Mouse (Mus musculus) small intestine, adult 2 months (tissue): ENCODE measurements at regions not wholly inside any gene's neighbourhood (a gene's known extent, or its start where the extent isn't known, plus 50 kb on each side); places are given as distances from the start of the nearest gene placed in this dataset.
"Not testable (repeated sequence)": the region's sequence is repeated elsewhere in the genome, so short reads cannot be mapped to it uniquely, and the experiment has no call there.

Experiments used
- H3K27ac ChIP-seq: fragments of 200-500 bp; 2 replicates; pipeline ENCODE4 v1.5.1; 2012; ENCODE audit warnings: low read depth, low read length, control low read depth, inconsistent platforms; ENCODE audit not compliant: insufficient read depth
- H3K27me3 ChIP-seq: fragments of 200-500 bp; 2 replicates; pipeline ENCODE4 v1.6.1; 2012; ENCODE audit warnings: mild to moderate bottlenecking, moderate library complexity, low read length, inconsistent platforms; ENCODE audit not compliant: control insufficient read depth, insufficient read depth
- H3K36me3 ChIP-seq: fragments of 200-500 bp; 2 replicates; pipeline ENCODE4 v1.6.1; 2012; ENCODE audit warnings: mild to moderate bottlenecking, low read length, control low read depth, inconsistent platforms; ENCODE audit not compliant: control insufficient read depth, insufficient read depth
- H3K4me1 ChIP-seq: fragments of 200-500 bp; 2 replicates; pipeline ENCODE4 v1.6.1; 2012; ENCODE audit warnings: low read length, inconsistent platforms, mixed read lengths; ENCODE audit not compliant: control insufficient read depth, insufficient read depth, insufficient read length
- H3K4me3 ChIP-seq: fragments of 200-500 bp; 2 replicates; pipeline ENCODE4 v1.5.1; 2012; ENCODE audit warnings: low read depth, mild to moderate bottlenecking, control low read depth, inconsistent platforms, low read length, moderate library complexity
- CTCF ChIP-seq: fragments of 200-500 bp; IDR thresholded peaks from 2 replicates; pipeline ENCODE4 v1.5.1; 2012; ENCODE audit warnings: low read depth, mild to moderate bottlenecking, control low read depth, inconsistent platforms, low read length, moderate library complexity, mixed read lengths; ENCODE audit not compliant: insufficient replicate concordance, insufficient read length; ENCODE audit errors: extremely low read depth
- POLR2A ChIP-seq: fragments of 200-500 bp; IDR thresholded peaks from 2 replicates; pipeline ENCODE4 v1.6.1; 2012; ENCODE audit warnings: low read depth, mild to moderate bottlenecking, control low read depth, inconsistent platforms, low read length, moderate library complexity
- WGBS: fragments of 180-500 bp; shearing (Covaris S2); methylation state at CpG from one replicate; pipeline ENCODE4 v1.1.7; 2018; 5-methylcytosine and 5-hydroxymethylcytosine counted together

GRCm38 (mm10) chr6:109167439-109167838 is 339.0 kb downstream of the Edem1 start:
- H3K36me3 ChIP-seq: no peaks in the 10 kb centered on the region
- no peaks in the 10 kb centered on the region for H3K27me3 ChIP-seq
- H3K4me3 ChIP-seq: no peak overlapping the region
- WGBS: 74% methylated on average over 5 of the region's 5 CpGs
- TF ChIP-seq POLR2A (no peak), CTCF (no peak)
- no peak overlapping the region for H3K27ac ChIP-seq
- no peaks in the 10 kb centered on the region for H3K4me1 ChIP-seq

- Histone ChIP-seq H3K36me3 (no peaks in the 10 kb centered on the region), H3K27me3 (no peaks in the 10 kb centered on the region), H3K27ac (no peak overlapping the region), H3K4me1 (no peaks in the 10 kb centered on the region), H3K4me3 (no peak overlapping the region)
- WGBS: 38% methylated on average over 6 of the region's 6 CpGs
- TF ChIP-seq CTCF: no peak
- no peak for TF ChIP-seq POLR2A
Measured at GRCm38 (mm10) chr6:109172104-109172850, 343.8 kb downstream of the Edem1 start.

- no peaks in the 10 kb centered on the region for H3K4me1 ChIP-seq
- no peaks in the 10 kb centered on the region for H3K36me3 ChIP-seq
- H3K27me3 ChIP-seq: no peaks in the 10 kb centered on the region
- WGBS: 84% methylated on average over 1 of the region's 1 CpGs
- H3K4me3 ChIP-seq: no peak overlapping the region
- H3K27ac ChIP-seq: no peak overlapping the region
- no peak for TF ChIP-seq CTCF
- no peak for TF ChIP-seq POLR2A
Measured at GRCm38 (mm10) chr6:109173015-109173414, 344.6 kb downstream of the Edem1 start.

- 81% methylated on average over 3 of the region's 3 CpGs for WGBS
Measured at GRCm38 (mm10) chr6:109176876-109177275, 348.4 kb downstream of the Edem1 start.

GRCm38 (mm10) chr6:109182878-109183277 is 354.4 kb downstream of the Edem1 start:
- Histone ChIP-seq H3K27me3 (no peaks in the 10 kb centered on the region), H3K27ac (no peak overlapping the region), H3K36me3 (no peaks in the 10 kb centered on the region), H3K4me1 (no peaks in the 10 kb centered on the region), H3K4me3 (no peak overlapping the region)
- TF ChIP-seq POLR2A (no peak), CTCF (no peak)
- 44% methylated on average over 3 of the region's 3 CpGs for whole genome bisulfite sequencing

More at GRCm38 (mm10) chr6:109176876-109177275, 348.4 kb downstream of the Edem1 start:
- no peaks in the 10 kb centered on the region for H3K36me3 ChIP-seq
- H3K4me3 ChIP-seq: no peak overlapping the region
- no peak overlapping the region for H3K27ac ChIP-seq
- H3K4me1 ChIP-seq: no peaks in the 10 kb centered on the region
- TF ChIP-seq POLR2A: no peak
- TF ChIP-seq CTCF: no peak
- H3K27me3 ChIP-seq: no peaks in the 10 kb centered on the region

GRCm38 (mm10) chr6:109193061-109193460 is 364.6 kb downstream of the Edem1 start:
- not testable (repeated sequence) for H3K27me3 ChIP-seq, H3K36me3 ChIP-seq, H3K4me3 ChIP-seq, H3K27ac ChIP-seq, H3K4me1 ChIP-seq
- 85% methylated on average over 2 of the region's 2 CpGs for whole genome bisulfite sequencing

- Histone ChIP-seq H3K27me3 (no peaks in the 10 kb centered on the region), H3K36me3 (no peaks in the 10 kb centered on the region), H3K4me1 (no peaks in the 10 kb centered on the region), H3K27ac (no peak overlapping the region), H3K4me3 (no peak overlapping the region)
- 86% methylated on average over 3 of the region's 3 CpGs for WGBS
- no peak for TF ChIP-seq CTCF
- no peak for TF ChIP-seq POLR2A
Measured at GRCm38 (mm10) chr6:109193603-109194002, 365.2 kb downstream of the Edem1 start.

- no peaks in the 10 kb centered on the region for H3K36me3 ChIP-seq
Measured at GRCm38 (mm10) chr6:109209699-109210098, 381.3 kb downstream of the Edem1 start.

More at GRCm38 (mm10) chr6:109209699-109210098, 381.3 kb downstream of the Edem1 start:
- Histone ChIP-seq H3K4me3 (no peak overlapping the region), H3K4me1 (no peaks in the 10 kb centered on the region), H3K27me3 (no peaks in the 10 kb centered on the region), H3K27ac (0 out of 2 replicates have a peak overlapping the region, but pooled peaks have one; percentile 35)
- TF ChIP-seq CTCF (no peak), POLR2A (no peak)
- WGBS: 15% methylated on average over 2 of the region's 2 CpGs
